Mouse (Mus musculus): ENCODE data around the gene Baz2b.

The Baz2b gene

DNA sequence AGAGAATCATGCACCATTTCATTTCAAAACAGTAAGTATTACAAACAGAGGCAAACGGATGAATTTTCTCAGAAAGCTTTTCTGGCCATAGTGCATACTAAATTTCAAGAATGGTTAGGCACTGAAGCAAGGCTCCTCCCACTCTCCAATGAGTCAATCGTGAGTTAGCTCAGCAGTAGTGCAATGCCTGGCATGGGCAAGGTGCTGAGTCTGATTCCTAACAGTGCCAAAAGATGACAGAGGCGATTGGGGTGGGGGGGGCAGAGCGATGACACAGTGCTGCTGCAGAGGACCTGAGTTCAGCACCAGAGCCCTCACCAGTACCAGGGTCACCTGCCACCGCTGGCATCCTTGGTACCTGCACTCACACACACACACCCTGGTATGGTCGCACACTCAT lies 339.1 kb downstream of the Baz2b start:
- peak; percentile 22 for DNase-seq (ENCODE audit: low read depth)

DNA sequence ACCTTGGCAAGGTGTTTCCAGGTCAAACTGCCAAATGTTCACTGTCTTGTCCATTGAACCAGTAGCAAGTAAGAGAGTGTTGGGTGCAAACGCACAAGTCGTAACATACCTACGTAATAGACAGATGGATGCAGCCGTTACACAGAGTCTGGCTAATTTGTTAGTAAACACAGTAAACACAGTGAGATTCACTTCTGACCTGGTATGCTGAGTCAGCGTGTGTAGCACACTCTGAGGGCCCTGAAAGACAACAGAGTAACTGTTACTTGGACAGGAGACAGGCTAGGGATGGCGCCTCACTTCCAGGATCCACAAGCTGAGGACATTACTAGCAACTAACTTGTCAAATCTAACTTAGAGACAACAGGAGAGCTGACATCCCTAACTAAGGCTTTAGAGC lies 347.0 kb downstream of the Baz2b start:
- no peak for DNase-seq (ENCODE audit: low read depth)

DNA sequence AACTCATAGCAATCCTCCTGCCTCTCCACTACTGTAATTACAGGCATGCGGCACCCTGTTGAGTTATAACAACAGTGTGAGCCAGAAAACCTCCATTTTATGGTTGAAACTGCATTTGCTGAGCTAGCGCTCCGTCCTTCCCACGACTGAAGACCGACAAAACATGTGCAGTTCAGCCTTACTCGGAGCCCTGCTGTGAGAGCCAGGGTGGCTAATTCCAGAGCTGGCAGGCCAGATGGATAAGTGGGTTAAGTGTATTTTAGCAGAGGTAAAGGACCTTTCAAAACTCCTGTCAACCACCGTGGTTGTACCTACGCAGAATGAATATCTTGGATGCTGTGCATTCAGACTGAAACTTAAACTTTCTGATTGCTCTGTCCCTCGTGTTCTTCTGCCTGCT lies 355.3 kb downstream of the Baz2b start:
- DNase-seq (ENCODE audit: low read depth), result no peak

DNA sequence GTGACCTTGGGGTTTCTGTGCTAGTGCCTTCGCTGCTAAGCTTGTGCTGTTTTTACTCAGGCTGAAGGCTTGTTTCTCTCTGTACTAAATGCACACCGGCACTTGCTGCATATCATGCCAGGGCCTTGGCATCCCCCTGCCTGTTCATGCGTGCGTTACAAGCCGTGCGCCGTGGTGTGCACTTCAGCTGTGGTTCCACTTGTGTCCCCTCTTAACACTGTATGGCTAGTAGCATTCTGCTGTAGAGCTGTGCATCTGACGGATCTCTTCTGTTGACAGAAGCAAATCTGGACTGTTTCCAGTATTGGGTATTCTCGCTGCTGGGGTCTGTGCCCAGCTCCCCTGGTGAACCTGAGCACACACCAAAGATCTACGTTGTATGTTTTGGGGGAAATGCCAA lies 356.1 kb downstream of the Baz2b start:
- DNase-seq (ENCODE audit: low read depth), result no peak

GRCm38 (mm10) chr2:59852916-59853315 lies 356.7 kb downstream of the Baz2b start:
- no peak for DNase-seq (ENCODE audit: low read depth)

- peak; percentile 31 for DNase-seq (ENCODE audit: low read depth)
These were observed 357.8 kb downstream of the Baz2b start for GRCm38 (mm10) chr2:59851885-59852284.
